Mouse (Mus musculus) ES-Bruce4 (cell line): ENCODE data around the gene Flt3. TPM values are rescaled to one million over a fixed set of nuclear protein-coding genes. Genes with fewer than 3 reads are reported as not detected.

ENCODE experiments used
- H3K27ac ChIP-seq: 2 replicates; pipeline ENCODE4 v1.5.1; 2012; ENCODE audit warnings: low read length, inconsistent platforms; ENCODE audit not compliant: insufficient read depth
- H3K27me3 ChIP-seq: 2 replicates; pipeline ENCODE4 v1.6.1; 2012; ENCODE audit warnings: mild to moderate bottlenecking, low read length, inconsistent platforms; ENCODE audit not compliant: control insufficient read depth, poor library complexity, insufficient read depth, severe bottlenecking
- H3K36me3 ChIP-seq: 2 replicates; pipeline ENCODE4 v1.6.1; 2012; ENCODE audit warnings: inconsistent platforms, mild to moderate bottlenecking, low read length, moderate library complexity; ENCODE audit not compliant: control insufficient read depth, poor library complexity, insufficient read depth, severe bottlenecking
- H3K4me1 ChIP-seq: one replicate; pipeline ENCODE4 v1.8.1; 2011; ENCODE audit warnings: low read length; ENCODE audit not compliant: control insufficient read depth, insufficient read depth
- H3K4me3 ChIP-seq: 2 replicates; pipeline ENCODE4 v1.5.1; 2011; ENCODE audit warnings: low read depth, mild to moderate bottlenecking, low read length
- H3K9ac ChIP-seq: 2 replicates; pipeline ENCODE4 v1.6.1; 2012; ENCODE audit warnings: low read depth, mild to moderate bottlenecking, inconsistent platforms; ENCODE audit not compliant: poor library complexity, severe bottlenecking
- H3K9me3 ChIP-seq: replicated peaks from 2 replicates; pipeline ENCODE4 v1.6.1; 2012; ENCODE audit warnings: mild to moderate bottlenecking, low read length, inconsistent platforms; ENCODE audit not compliant: control insufficient read depth, poor library complexity, insufficient read depth, severe bottlenecking
- CTCF ChIP-seq: IDR thresholded peaks from one replicate; pipeline ENCODE4 v1.8.1; 2011; ENCODE audit warnings: low read depth, low read length
- EP300 ChIP-seq: IDR thresholded peaks from 2 replicates; pipeline ENCODE4 v1.6.1; 2011; ENCODE audit warnings: low read depth, low read length; ENCODE audit not compliant: insufficient read depth
- POLR2A ChIP-seq: IDR thresholded peaks from one replicate; pipeline ENCODE4 v1.8.1; 2011; ENCODE audit warnings: low read length; ENCODE audit not compliant: insufficient read depth
- polyA plus RNA-seq: library from polyadenylated mRNA; stranded (reverse); fragments of >200 nt; gene quantifications from 2 replicates; pipeline ENCODE4 v1.2.4, GENCODE M21; 2011; ENCODE audit warnings: low read depth; ENCODE audit not compliant: missing spikeins, insufficient read depth, insufficient read length

Gene Flt3
- polyA plus RNA-seq, 1 experiment = 0.21 TPM

- Histone ChIP-seq H3K27me3 (no peaks in the 10 kb centered on the region), H3K9ac (no peak overlapping the region), H3K9me3 (no peaks in the 10 kb centered on the region), H3K36me3 (no peaks in the 10 kb centered on the region), H3K4me3 (no peak overlapping the region), H3K4me1 (no peaks in the 10 kb centered on the region), H3K27ac (no peak overlapping the region)
- no peak for TF ChIP-seq EP300
Observed at GRCm38 (mm10) chr5:147329946-147330345, 70.3 kb downstream of the Flt3 start.

GRCm38 (mm10) chr5:147327636-147328035 lies 72.7 kb downstream of the Flt3 start:
- H3K9me3 ChIP-seq = no peaks in the 10 kb centered on the region
- H3K27ac ChIP-seq = no peak overlapping the region
- no peaks in the 10 kb centered on the region for H3K27me3 ChIP-seq
- no peak overlapping the region for H3K4me3 ChIP-seq
- H3K36me3 ChIP-seq = no peaks in the 10 kb centered on the region
- no peaks in the 10 kb centered on the region for H3K4me1 ChIP-seq
- no peak overlapping the region for H3K9ac ChIP-seq
- peak; percentile 35 for TF ChIP-seq CTCF
- no peak for TF ChIP-seq POLR2A

- H3K27ac ChIP-seq = no peak overlapping the region
- no peaks in the 10 kb centered on the region for H3K9me3 ChIP-seq
- H3K4me3 ChIP-seq = no peak overlapping the region
- H3K36me3 ChIP-seq = no peaks in the 10 kb centered on the region
- H3K27me3 ChIP-seq = no peaks in the 10 kb centered on the region
- no peak overlapping the region for H3K9ac ChIP-seq
- TF ChIP-seq EP300 = no peak
- TF ChIP-seq CTCF = no peak
- TF ChIP-seq POLR2A = no peak
- H3K4me1 ChIP-seq = no peaks in the 10 kb centered on the region
Observed at GRCm38 (mm10) chr5:147325931-147326330, 74.4 kb downstream of the Flt3 start.

- Histone ChIP-seq H3K9me3 (no peaks in the 10 kb centered on the region), H3K27ac (no peak overlapping the region), H3K27me3 (no peaks in the 10 kb centered on the region), H3K36me3 (no peaks in the 10 kb centered on the region), H3K4me3 (no peak overlapping the region), H3K9ac (no peak overlapping the region), H3K4me1 (no peaks in the 10 kb centered on the region)
- no peak for TF ChIP-seq POLR2A
- TF ChIP-seq EP300 = no peak
- TF ChIP-seq CTCF = peak; percentile 84
Observed at GRCm38 (mm10) chr5:147323237-147323917, 76.9 kb downstream of the Flt3 start.

- H3K4me1 ChIP-seq = no peaks in the 10 kb centered on the region
- H3K27ac ChIP-seq = no peak within 1 kb of the TSS
- H3K9ac ChIP-seq = no peak within 1 kb of the TSS
- H3K4me3 ChIP-seq = no peak within 1 kb of the TSS
- TF ChIP-seq EP300 = no peak
- no peaks in the 10 kb centered on the region for H3K36me3 ChIP-seq
- no peaks in the 10 kb centered on the region for H3K27me3 ChIP-seq
- no peaks in the 10 kb centered on the region for H3K9me3 ChIP-seq
Observed at GRCm38 (mm10) chr5:147322183-147322582, 78.1 kb downstream of the Flt3 start, which contains the start of gene Urad. Gene Urad, minus strand, starts transcription at chr5:147322440.

GRCm38 (mm10) chr5:147319653-147320052 lies 80.6 kb downstream of the Flt3 start:
- peak; percentile 3 for TF ChIP-seq CTCF
- TF ChIP-seq EP300 = no peak
- Histone ChIP-seq H3K9me3 (no peaks in the 10 kb centered on the region), H3K4me3 (no peak overlapping the region), H3K9ac (no peak overlapping the region), H3K27me3 (peaks cover 12% of the 10 kb centered on the region), H3K4me1 (no peaks in the 10 kb centered on the region), H3K36me3 (no peaks in the 10 kb centered on the region), H3K27ac (no peak overlapping the region)
